Mouse (Mus musculus): ENCODE data around the gene Amhr2. TPM values are rescaled to one million over a fixed set of nuclear protein-coding genes. Genes with fewer than 3 reads are reported as not detected.
A peak's percentile ranks its signal among the peaks of the same experiment; 100 is the strongest.

The Amhr2 gene
- polyA plus RNA-seq, 1 experiment, result not detected

DNA sequence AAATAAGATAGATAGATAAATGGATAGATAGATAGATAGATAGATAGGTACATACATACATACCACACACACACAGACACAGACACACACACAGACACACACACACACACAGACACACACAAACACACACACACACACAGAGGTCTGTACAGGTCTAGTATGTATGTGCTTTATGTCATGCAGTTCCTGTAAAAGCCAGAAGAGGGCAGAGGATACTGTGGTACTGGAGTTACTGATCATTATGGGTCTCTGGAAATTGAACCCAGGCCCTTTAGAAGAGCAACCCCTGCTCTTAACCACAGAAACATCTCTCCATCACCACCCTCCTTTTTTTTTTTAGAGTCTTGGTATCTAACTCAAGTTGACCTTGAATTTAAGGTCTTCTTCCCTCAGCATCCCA, 18.5 kb downstream of the Amhr2 start:
- H3K4me3 ChIP-seq (ENCODE audit: insufficient read depth, low read length), result no peak overlapping the region

DNA sequence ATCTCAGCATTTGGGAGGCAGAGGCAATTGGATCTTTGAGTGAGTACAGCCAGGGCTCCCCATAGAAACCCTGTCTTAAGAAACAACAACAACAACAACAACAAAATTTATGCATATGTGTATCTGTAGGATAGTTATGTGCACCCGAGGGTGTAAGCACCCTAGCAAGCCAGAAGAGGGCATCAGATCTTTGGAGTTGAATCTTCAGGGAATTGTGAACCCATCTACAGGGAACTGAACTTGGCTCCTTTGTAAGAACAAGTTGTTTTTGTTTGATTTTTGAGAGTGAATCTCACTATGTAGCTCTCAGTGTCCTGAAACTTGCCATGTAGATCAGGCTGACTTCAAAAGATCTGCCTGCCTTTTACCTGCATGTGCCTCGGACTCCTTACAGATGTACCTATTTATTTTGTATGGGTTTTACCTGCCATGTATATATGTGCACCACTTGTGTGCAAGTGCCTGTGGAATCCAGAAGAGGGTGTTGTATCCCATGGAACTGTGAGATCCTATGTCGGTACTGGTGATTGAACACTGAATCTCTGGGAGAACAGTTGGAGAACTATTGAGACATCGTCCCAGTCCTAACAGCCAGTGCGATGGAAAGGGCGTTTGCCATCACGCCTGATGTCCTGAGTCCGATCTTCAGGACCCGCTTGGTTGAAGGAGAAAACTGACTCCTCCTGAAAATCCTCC, 23.7 kb downstream of the Amhr2 start:
- no peak overlapping the region for H3K27ac ChIP-seq (ENCODE audit: insufficient read depth, low read depth, low read length)
- no peak overlapping the region for H3K4me3 ChIP-seq (ENCODE audit: insufficient read depth, low read length)
- peaks cover 6% of the 10 kb centered on the region for H3K4me1 ChIP-seq (ENCODE audit: control insufficient read depth, insufficient read depth, low read length)
- no peak for TF ChIP-seq POLR2A (IDR thresholded peaks at IDR 0.05; ENCODE audit: borderline replicate concordance, low read depth, low read length)
- no peak for TF ChIP-seq CTCF (IDR thresholded peaks at IDR 0.05; ENCODE audit: low read depth, low read length)

More for the DNA sequence above, 18.5 kb downstream of the Amhr2 start:
- no peak overlapping the region for H3K27ac ChIP-seq (ENCODE audit: insufficient read depth, low read depth, low read length)
- no peak for TF ChIP-seq POLR2A (IDR thresholded peaks at IDR 0.05; ENCODE audit: borderline replicate concordance, low read depth, low read length)
- no peak for TF ChIP-seq CTCF (IDR thresholded peaks at IDR 0.05; ENCODE audit: low read depth, low read length)
- peaks cover 20% of the 10 kb centered on the region for H3K4me1 ChIP-seq (ENCODE audit: control insufficient read depth, insufficient read depth, low read length)

DNA sequence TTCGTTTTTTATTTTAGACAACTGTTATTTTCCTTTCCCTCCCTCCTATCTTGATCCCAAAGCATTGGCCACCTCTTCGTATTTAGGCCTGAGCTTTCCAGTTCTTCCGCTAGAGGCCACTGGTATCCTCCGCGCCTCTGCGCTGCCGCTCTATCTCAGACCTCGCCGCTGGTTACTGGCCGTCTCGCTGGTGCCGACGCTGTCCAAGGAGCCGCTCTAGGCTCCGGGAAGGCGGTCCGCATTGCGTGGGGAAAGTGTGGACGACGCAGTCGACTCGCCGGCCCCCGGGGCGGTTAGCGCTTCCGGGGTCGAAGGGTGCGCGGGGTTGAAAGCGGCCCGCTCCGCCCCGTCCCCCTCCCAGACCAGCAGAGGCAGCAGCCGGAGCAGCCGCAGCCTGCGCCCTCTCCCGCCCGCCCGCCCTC, 25.0 kb downstream of the Amhr2 start, which contains the start of gene Pcbp2:
Gene Pcbp2, plus strand, starts transcription at position 357 of the 422 bp plus-strand sequence.
- H3K27ac ChIP-seq (ENCODE audit: insufficient read depth, low read depth, low read length), result peak within 1 kb of the TSS; percentile 97
- H3K4me3 ChIP-seq (ENCODE audit: insufficient read depth, low read length), result peak within 1 kb of the TSS; percentile 100
- TF ChIP-seq CTCF (IDR thresholded peaks at IDR 0.05; ENCODE audit: low read depth, low read length), result peak; percentile 22; the same call in 1 of the 2 replicates
- no peak for TF ChIP-seq POLR2A (IDR thresholded peaks at IDR 0.05; ENCODE audit: borderline replicate concordance, low read depth, low read length)

DNA sequence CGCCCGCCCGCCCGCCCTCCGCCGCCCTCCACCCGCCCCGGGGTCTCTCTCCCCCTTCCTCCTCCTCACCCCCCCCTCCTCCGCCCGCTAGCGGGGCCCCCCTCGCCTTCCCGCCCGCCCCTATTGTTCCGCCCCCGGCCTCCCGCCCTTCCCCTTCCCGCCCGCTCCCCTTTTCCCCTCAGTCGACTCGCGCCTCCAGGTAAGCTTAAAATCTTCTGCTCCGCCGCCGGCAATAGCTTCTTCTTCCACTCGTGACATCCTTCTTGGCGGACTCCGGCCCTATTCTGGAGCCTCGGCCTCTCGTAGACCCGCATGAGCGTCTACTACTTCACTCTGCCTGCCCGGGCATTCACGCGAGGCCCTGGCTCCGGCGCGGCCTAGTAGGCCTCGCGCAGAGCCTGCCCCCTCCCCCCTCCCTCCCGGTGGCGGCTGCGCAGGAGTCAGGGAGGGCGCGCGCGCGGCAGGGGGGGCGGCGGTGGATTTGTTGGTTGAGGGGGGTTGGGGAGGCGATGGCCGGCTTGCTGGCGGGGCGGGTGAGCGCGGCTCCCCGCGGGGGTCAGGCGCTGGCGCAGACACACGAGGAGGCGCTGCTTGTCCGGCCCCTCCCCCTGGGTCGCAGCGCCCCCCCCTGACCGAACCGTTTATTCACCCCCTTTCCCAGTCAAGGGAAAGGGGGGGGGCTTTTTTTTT, 25.6 kb downstream of the Amhr2 start:
- TF ChIP-seq POLR2A (IDR thresholded peaks at IDR 0.05; ENCODE audit: borderline replicate concordance, low read depth, low read length) (no peak), CTCF (IDR thresholded peaks at IDR 0.05; ENCODE audit: low read depth, low read length) (peak; percentile 22; the same call in 1 of the 2 replicates)
- H3K4me1 ChIP-seq (ENCODE audit: control insufficient read depth, insufficient read depth, low read length), result peaks cover 6% of the 10 kb centered on the region
- H3K4me3 ChIP-seq (ENCODE audit: insufficient read depth, low read length), result peak overlapping the region; percentile 100
- H3K27ac ChIP-seq (ENCODE audit: insufficient read depth, low read depth, low read length), result peak overlapping the region; percentile 97

More for the DNA sequence above, 25.0 kb downstream of the Amhr2 start, which contains the start of gene Pcbp2:
- peaks cover 6% of the 10 kb centered on the region for H3K4me1 ChIP-seq (ENCODE audit: control insufficient read depth, insufficient read depth, low read length)

DNA sequence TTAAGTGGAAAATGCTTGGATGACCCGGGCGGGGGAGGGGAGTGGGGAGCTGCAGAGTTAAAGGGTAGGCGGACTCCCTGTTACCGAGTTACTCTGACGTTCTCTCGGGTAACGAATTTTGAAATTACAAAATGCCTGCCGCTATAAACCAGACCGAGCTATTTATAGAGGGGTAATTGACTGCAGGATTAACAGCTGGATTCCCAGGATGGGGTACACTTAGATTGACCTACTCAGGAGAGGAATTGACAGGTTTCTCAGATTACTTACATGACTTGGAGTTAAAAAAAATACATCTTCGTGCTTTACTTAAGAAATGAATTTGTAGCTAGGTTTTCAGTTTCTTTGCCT, 26.1 kb downstream of the Amhr2 start:
- Histone ChIP-seq H3K4me1 (ENCODE audit: control insufficient read depth, insufficient read depth, low read length) (peaks cover 6% of the 10 kb centered on the region), H3K27ac (ENCODE audit: insufficient read depth, low read depth, low read length) (peak overlapping the region; percentile 97), H3K4me3 (ENCODE audit: insufficient read depth, low read length) (peak overlapping the region; percentile 100)
- TF ChIP-seq POLR2A (IDR thresholded peaks at IDR 0.05; ENCODE audit: borderline replicate concordance, low read depth, low read length) (no peak), CTCF (IDR thresholded peaks at IDR 0.05; ENCODE audit: low read depth, low read length) (no peak)

DNA sequence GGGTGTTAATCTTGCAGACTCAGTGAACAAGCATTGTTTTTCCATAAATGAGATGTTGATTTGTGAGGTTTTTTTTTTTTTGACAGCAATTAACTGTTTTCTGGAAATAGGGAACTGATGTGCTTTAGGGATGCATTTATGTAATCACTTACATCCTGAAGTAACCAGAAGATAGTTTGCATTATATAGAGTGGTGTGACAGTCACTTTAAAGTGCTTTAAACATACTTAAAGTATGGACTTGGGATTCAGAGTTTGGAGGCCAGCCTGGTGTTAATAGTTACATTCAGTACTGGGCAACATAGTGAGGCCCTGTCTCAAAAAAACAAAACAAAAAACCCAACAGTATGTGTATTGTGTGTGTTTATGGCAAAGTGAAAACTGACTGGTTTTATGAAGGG, 26.6 kb downstream of the Amhr2 start:
- Histone ChIP-seq H3K4me1 (ENCODE audit: control insufficient read depth, insufficient read depth, low read length) (peaks cover 6% of the 10 kb centered on the region), H3K4me3 (ENCODE audit: insufficient read depth, low read length) (peak overlapping the region; percentile 28; the same call in 1 of the 2 replicates), H3K27ac (ENCODE audit: insufficient read depth, low read depth, low read length) (peak overlapping the region; percentile 33; the same call in 1 of the 2 replicates)
- TF ChIP-seq CTCF (IDR thresholded peaks at IDR 0.05; ENCODE audit: low read depth, low read length) (no peak), POLR2A (IDR thresholded peaks at IDR 0.05; ENCODE audit: borderline replicate concordance, low read depth, low read length) (no peak)

DNA sequence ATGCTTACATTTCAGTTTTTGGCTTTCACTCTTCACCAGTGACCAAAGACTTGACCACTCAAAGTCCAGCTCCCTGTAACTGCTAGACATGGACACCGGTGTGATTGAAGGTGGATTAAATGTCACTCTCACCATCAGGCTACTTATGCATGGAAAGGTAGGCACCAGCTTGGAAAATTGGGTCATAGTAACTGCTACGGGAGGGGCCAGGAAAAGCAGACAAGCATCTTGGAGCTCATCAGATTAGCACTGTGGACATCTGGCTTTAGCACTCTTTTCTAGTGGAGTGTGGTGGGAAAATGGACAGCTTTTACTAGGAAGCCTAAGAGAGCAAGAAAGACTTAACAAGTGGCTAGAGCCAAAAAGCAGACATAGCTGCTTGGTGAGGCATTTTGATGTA, 28.1 kb downstream of the Amhr2 start:
- no peak for TF ChIP-seq CTCF (IDR thresholded peaks at IDR 0.05; ENCODE audit: low read depth, low read length)
- no peak for TF ChIP-seq POLR2A (IDR thresholded peaks at IDR 0.05; ENCODE audit: borderline replicate concordance, low read depth, low read length)
- Histone ChIP-seq H3K4me1 (ENCODE audit: control insufficient read depth, insufficient read depth, low read length) (peaks cover 6% of the 10 kb centered on the region), H3K27ac (ENCODE audit: insufficient read depth, low read depth, low read length) (no peak overlapping the region), H3K4me3 (ENCODE audit: insufficient read depth, low read length) (no peak overlapping the region)

DNA sequence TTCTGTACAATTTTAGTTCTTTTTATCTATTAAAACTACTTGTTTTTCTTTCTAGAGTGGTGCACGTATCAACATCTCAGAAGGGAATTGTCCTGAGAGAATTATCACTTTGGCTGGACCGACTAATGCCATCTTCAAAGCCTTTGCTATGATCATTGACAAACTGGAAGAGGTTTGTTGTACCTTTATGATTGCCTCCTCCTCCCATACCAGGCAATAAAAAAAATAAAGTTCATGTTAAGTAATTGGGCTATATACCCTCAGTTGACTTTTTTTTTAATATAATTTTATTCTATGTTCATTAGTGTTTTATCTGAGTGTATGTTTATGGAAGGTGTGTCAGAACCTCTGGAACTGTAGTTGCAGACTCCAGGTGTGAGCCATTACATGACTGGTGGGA, 29.4 kb downstream of the Amhr2 start:
- TF ChIP-seq POLR2A (IDR thresholded peaks at IDR 0.05; ENCODE audit: borderline replicate concordance, low read depth, low read length) (no peak), CTCF (IDR thresholded peaks at IDR 0.05; ENCODE audit: low read depth, low read length) (no peak)
- H3K4me3 ChIP-seq (ENCODE audit: insufficient read depth, low read length), result no peak overlapping the region
- peaks cover 6% of the 10 kb centered on the region for H3K4me1 ChIP-seq (ENCODE audit: control insufficient read depth, insufficient read depth, low read length)
- H3K27ac ChIP-seq (ENCODE audit: insufficient read depth, low read depth, low read length), result no peak overlapping the region

DNA sequence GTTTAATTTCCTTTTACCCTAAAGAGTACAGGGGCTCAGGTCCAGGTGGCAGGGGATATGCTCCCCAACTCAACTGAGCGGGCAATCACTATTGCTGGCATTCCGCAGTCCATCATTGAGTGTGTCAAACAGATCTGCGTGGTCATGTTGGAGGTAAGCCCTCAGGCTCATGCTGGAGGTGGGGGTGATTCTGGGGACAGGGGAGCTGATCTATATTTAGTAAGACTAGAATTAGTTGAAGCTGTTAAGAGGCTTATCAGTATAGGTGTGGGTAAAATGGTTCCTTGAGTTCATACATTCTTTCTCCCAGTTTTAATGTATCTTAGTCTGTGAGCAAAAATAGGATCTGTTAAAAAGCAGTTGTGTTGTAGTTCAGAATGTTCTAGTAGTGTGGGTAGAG, 38.0 kb downstream of the Amhr2 start:
- no peaks in the 10 kb centered on the region for H3K4me1 ChIP-seq (ENCODE audit: control insufficient read depth, insufficient read depth, low read length)
- H3K27ac ChIP-seq (ENCODE audit: insufficient read depth, low read depth, low read length), result no peak overlapping the region
- H3K4me3 ChIP-seq (ENCODE audit: insufficient read depth, low read length), result no peak overlapping the region
- TF ChIP-seq CTCF (IDR thresholded peaks at IDR 0.05; ENCODE audit: low read depth, low read length), result no peak
- no peak for TF ChIP-seq POLR2A (IDR thresholded peaks at IDR 0.05; ENCODE audit: borderline replicate concordance, low read depth, low read length)

DNA sequence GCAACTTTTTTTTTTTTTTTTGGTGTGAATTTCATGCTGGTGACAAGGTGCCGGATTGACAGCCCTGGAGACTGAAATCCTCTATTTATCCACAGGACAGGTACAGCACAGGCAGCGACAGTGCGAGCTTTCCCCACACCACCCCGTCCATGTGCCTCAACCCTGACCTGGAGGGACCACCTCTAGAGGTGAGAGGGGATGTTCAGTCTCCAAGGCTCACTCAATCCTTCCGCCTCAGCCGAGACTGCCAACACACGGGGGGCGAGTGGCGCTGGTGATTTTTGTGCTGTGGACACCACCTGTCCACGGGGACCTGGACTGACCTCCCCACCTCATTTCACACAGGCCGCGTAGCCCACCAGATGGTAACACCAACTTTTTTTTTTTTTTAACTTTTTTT, 40.7 kb downstream of the Amhr2 start:
- TF ChIP-seq POLR2A (IDR thresholded peaks at IDR 0.05; ENCODE audit: borderline replicate concordance, low read depth, low read length) (no peak), CTCF (IDR thresholded peaks at IDR 0.05; ENCODE audit: low read depth, low read length) (no peak)
- H3K4me3 ChIP-seq (ENCODE audit: insufficient read depth, low read length), result no peak overlapping the region
- H3K4me1 ChIP-seq (ENCODE audit: control insufficient read depth, insufficient read depth, low read length), result no peaks in the 10 kb centered on the region
- H3K27ac ChIP-seq (ENCODE audit: insufficient read depth, low read depth, low read length), result no peak overlapping the region
